Mouse (Mus musculus) layer of hippocampus, adult 2 months (tissue): ENCODE data around the gene H2-DMa. TPM values are rescaled to one million over a fixed set of nuclear protein-coding genes. Genes with fewer than 3 reads are reported as not detected.

Source experiments
- DNase-seq, 2 experiments: peaks; one replicate each; pipeline ENCODE4 v3.0.0; 2022; ENCODE audit warnings: low spot score in 2 of 2
- H3K27ac ChIP-seq: fragments of 200-600 bp; 2 replicates; pipeline ENCODE4 v1.8.1; 2022
- H3K4me3 ChIP-seq: fragments of 200-600 bp; 2 replicates; pipeline ENCODE4 v1.8.1; 2022; ENCODE audit warnings: mild to moderate bottlenecking
- CTCF ChIP-seq: fragments of 200-600 bp; conservative IDR thresholded peaks from 2 replicates; pipeline ENCODE4 v1.8.1; 2022; ENCODE audit warnings: antibody characterized with exemption, mild to moderate bottlenecking, moderate library complexity
- total RNA-seq, 2 experiments: library from RNA; stranded (reverse); gene quantifications; 2 replicates each; pipeline ENCODE4 v1.2.3; 2021

Gene H2-DMa
- total RNA-seq, 2 experiments from 2014 or later, result 26.2 to 33.1 TPM

GRCm38 (mm10) chr17:34152923-34153322 lies 33.6 kb downstream of the H2-DMa start, which contains the start of gene H2-DMb1:
Gene H2-DMb1 (plus strand): TSS chr17:34153072.
- H3K27ac ChIP-seq, result no peak within 1 kb of the TSS
- H3K4me3 ChIP-seq, result no peak within 1 kb of the TSS
- peak in 1 of 2 experiments; percentile 51 for DNase-seq
- TF ChIP-seq CTCF, result no peak

- no peak overlapping the region for H3K4me3 ChIP-seq
- DNase-seq, result no peak
- H3K27ac ChIP-seq, result no peak overlapping the region
- TF ChIP-seq CTCF, result no peak
Observed at GRCm38 (mm10) chr17:34155534-34155933, 36.2 kb downstream of the H2-DMa start.

- no peak for DNase-seq
- TF ChIP-seq CTCF, result peak; percentile 62
- no peak overlapping the region for H3K27ac ChIP-seq
- H3K4me3 ChIP-seq, result no peak overlapping the region
Observed at GRCm38 (mm10) chr17:34164202-34164895, 45.0 kb downstream of the H2-DMa start.

GRCm38 (mm10) chr17:34165033-34165730 lies 45.8 kb downstream of the H2-DMa start:
- Histone ChIP-seq H3K27ac (no peak overlapping the region), H3K4me3 (no peak overlapping the region)
- no peak for DNase-seq
- peak; percentile 59 for TF ChIP-seq CTCF

GRCm38 (mm10) chr17:34169279-34169678 lies 49.9 kb downstream of the H2-DMa start:
- peak; percentile 86 for TF ChIP-seq CTCF
- H3K27ac ChIP-seq, result no peak overlapping the region
- peak; percentile 24 to 43 for DNase-seq
- H3K4me3 ChIP-seq, result no peak overlapping the region

- no peak for DNase-seq
- no peak overlapping the region for H3K4me3 ChIP-seq
- no peak overlapping the region for H3K27ac ChIP-seq
- no peak for TF ChIP-seq CTCF
Observed at GRCm38 (mm10) chr17:34170487-34170876, 51.1 kb downstream of the H2-DMa start.

- Histone ChIP-seq H3K27ac (no peak overlapping the region), H3K4me3 (no peak overlapping the region)
- TF ChIP-seq CTCF, result peak; percentile 89
- peak; percentile 69 to 89 for DNase-seq
Observed at GRCm38 (mm10) chr17:34170877-34171498, 51.6 kb downstream of the H2-DMa start.

GRCm38 (mm10) chr17:34172528-34172927 lies 53.2 kb downstream of the H2-DMa start:
- DNase-seq, result no peak
- Histone ChIP-seq H3K27ac (no peak overlapping the region), H3K4me3 (no peak overlapping the region)
- TF ChIP-seq CTCF, result peak; percentile 50

GRCm38 (mm10) chr17:34174075-34174474 lies 54.7 kb downstream of the H2-DMa start:
- Histone ChIP-seq H3K4me3 (no peak overlapping the region), H3K27ac (no peak overlapping the region)
- no peak for DNase-seq
- TF ChIP-seq CTCF, result no peak

GRCm38 (mm10) chr17:34177179-34177578 lies 57.8 kb downstream of the H2-DMa start:
- peak; percentile 61 for TF ChIP-seq CTCF
- no peak overlapping the region for H3K4me3 ChIP-seq

GRCm38 (mm10) chr17:34179019-34179418 lies 59.7 kb downstream of the H2-DMa start:
- TF ChIP-seq CTCF, result no peak
- Histone ChIP-seq H3K27ac (no peak overlapping the region), H3K4me3 (no peak overlapping the region)
- no peak for DNase-seq

More at GRCm38 (mm10) chr17:34177179-34177578, 57.8 kb downstream of the H2-DMa start:
- DNase-seq, result no peak
- no peak overlapping the region for H3K27ac ChIP-seq

- DNase-seq, result no peak
- no peak overlapping the region for H3K4me3 ChIP-seq
- no peak for TF ChIP-seq CTCF
- no peak overlapping the region for H3K27ac ChIP-seq
Observed at GRCm38 (mm10) chr17:34179913-34180859, 60.8 kb downstream of the H2-DMa start.
